Mouse (Mus musculus) gastrocnemius, postnatal 10 days (tissue): ENCODE data around the gene Cgas. TPM values are rescaled to one million over a fixed set of nuclear protein-coding genes. Genes with fewer than 3 reads are reported as not detected.

Experiments
- DNase-seq: peaks from one replicate; pipeline ENCODE4 v3.0.0; 2021; ENCODE audit warnings: mixed read lengths
- total RNA-seq, 2 experiments: library from RNA; stranded (reverse); gene quantifications; 2 replicates each; pipeline ENCODE4 v1.2.3; 2021

Cgas gene
- total RNA-seq, 2 experiments from 2014 or later: 0.96 to 1.2 TPM

GRCm38 (mm10) chr9:78463337-78463736 is 20.3 kb upstream of the Cgas start:
- no peak for DNase-seq

GRCm38 (mm10) chr9:78457026-78457425 is 14.0 kb upstream of the Cgas start:
- no peak for DNase-seq

- DNase-seq: no peak
Measured at GRCm38 (mm10) chr9:78451382-78451781, 8.3 kb upstream of the Cgas start.

DNA sequence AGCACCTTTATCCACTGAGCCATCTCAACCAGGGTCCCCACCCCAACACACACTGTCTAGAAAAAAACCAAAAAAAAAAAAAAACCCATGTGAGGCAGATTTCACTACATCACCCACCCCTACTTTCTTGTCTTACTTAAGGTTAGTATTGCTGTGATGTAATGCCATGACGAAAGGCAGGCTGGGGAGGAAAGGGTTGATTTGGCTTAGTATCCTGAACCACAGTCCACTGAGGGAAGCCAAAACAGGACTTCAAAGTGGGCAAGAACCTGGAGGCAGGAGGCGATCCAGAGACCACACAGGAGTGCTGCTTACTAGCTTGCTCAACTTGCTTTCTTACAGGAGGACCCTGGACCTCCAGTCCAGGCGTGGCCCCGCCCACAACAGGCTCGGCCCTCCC is 7.4 kb upstream of the Cgas start:
- DNase-seq: no peak

DNA sequence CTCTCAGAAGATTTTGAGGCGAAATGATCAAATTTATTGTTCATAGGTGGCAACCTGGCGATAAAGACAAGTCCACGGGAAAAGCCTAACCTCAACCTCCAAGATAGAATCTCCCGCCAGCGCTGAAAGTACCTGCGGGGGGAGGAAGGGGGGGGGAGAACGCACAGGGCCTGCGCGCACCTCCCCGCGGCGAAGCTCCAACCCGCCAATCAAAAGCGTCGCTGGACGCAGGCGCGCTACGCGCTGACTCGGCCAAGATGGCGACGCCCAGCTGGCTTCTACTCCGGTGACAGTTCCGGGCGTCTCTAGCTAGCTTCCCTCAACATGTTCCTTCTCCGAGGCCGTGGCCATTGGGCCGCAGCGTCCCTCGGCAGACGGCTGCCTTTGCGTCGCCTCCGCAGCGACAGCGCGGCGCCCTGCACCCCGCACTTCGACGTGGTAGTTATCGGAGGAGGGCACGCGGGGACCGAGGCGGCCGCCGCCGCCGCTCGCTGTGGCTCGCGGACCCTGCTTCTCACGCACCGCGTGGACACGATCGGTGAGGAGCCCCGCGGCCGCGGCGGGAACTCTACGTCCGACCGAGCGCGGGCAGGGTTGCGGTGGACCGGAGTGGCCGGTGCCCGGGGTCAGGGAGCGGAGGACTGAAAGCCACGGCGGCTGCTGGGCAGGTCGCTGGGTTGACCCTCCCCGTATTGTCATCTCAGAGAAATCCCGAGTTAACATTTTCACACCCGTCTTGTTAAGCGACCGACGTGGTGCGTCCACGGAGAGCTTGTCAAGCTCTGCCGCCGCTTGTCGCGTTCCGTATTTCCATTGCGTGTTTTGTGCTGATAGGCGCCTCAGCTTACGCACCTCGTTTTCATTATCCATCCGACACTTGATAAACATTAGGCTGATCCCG is 5.2 kb upstream of the Cgas start, which contains the start of the genes Mto1 and Gm17324:
Mto1 (plus strand) TSS at position 236 of the 901 bp plus-strand sequence.
Gm17324 (minus strand) TSS at position 814 of the 901 bp plus-strand sequence.
- peak; percentile 92 for DNase-seq

DNA sequence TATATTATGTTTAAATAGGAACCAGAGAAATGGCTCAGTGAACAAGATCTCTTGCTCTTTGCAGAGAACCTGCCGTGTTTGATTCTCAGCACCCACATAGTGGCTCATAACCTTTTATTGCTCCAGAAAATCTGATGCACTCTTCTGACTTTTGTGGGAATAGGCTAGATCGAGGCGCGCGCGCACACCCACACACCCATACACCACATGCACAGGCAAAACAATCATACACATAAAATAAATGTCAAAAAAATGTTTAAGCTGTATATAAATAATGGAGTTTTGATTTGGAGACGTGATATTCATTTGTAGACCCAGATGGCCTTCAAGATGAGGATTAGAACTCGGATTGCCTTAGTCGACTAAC is 4.6 kb upstream of the Cgas start:
- no peak for DNase-seq

DNA sequence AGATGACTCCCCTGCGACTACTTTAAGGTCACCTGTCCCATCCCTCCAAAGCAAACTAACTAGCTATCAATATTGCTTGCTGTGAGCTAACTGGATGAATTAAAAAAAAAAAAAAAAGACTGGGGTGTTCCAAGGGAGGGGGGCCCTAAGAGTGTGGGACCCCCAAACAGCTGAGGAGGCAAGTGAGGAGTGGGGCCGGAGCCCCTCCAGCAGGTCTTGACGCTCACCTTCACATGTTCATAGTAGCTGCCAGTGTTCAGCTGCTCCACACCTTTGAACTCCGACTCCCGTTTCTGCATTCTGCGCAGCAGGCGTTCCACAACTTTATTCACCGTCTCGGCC is 829 bp downstream of the Cgas start:
- no peak for DNase-seq

- no peak for DNase-seq
Measured at GRCm38 (mm10) chr9:78439426-78439825, 3.6 kb downstream of the Cgas start.

GRCm38 (mm10) chr9:78432471-78432870 is 10.6 kb downstream of the Cgas start:
- no peak for DNase-seq

GRCm38 (mm10) chr9:78430486-78430885 is 12.6 kb downstream of the Cgas start:
- no peak for DNase-seq

GRCm38 (mm10) chr9:78429551-78429950 is 13.5 kb downstream of the Cgas start:
- no peak for DNase-seq

- DNase-seq: no peak
Measured at GRCm38 (mm10) chr9:78428870-78429432, 14.1 kb downstream of the Cgas start.

GRCm38 (mm10) chr9:78428185-78428584 is 14.9 kb downstream of the Cgas start:
- no peak for DNase-seq

- DNase-seq: peak; percentile 13
Measured at GRCm38 (mm10) chr9:78427362-78427781, 15.7 kb downstream of the Cgas start.

- DNase-seq: no peak
Measured at GRCm38 (mm10) chr9:78401596-78401995, 41.4 kb downstream of the Cgas start.

DNA sequence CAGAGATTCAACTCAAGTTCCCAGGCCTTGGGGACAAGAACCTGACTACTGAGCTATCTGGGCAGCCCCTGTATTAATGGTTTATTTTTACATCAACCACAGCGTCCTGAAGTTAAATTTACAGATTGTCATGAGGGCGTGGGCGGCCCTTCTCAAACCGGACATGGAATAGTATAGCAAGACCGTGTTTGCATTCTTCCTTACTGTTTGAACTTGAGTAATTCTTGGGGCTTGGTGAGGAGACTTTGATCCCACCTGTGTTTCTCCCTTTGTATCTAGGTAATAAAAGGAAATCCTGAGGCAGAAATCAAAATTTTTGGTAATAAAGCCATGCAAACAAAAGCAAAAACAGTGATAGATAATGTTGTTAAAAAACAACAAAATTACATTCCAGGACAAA is 42.5 kb downstream of the Cgas start:
- DNase-seq: no peak

DNA sequence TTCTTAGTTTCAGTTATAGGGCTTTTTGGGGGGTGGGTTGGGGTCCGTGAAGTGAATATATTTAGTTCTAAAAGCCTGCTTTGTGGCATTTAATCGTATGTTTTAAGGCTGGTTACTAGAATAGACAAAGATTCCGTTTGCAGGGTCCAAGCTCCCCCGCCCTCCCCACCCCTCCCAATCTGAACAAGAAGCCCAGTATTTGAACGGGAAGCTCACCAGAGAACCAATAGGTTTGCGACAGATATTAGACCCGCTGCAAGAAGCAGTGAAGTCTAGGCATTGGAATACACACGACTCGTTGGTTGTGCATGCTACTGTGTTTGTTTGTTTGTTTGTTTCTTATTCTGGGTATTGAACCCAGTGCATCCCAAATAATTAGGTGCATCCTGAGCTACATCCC is 46.5 kb downstream of the Cgas start:
- DNase-seq: no peak

GRCm38 (mm10) chr9:78395630-78396351 is 47.2 kb downstream of the Cgas start, which contains the start of gene Ddx43:
Gene Ddx43, plus strand, starts transcription at chr9:78395777.
- DNase-seq: peak; percentile 41

- DNase-seq: no peak
Measured at GRCm38 (mm10) chr9:78395244-78395629, 47.8 kb downstream of the Cgas start.

- no peak for DNase-seq
Measured at GRCm38 (mm10) chr9:78394602-78395001, 48.4 kb downstream of the Cgas start.

DNA sequence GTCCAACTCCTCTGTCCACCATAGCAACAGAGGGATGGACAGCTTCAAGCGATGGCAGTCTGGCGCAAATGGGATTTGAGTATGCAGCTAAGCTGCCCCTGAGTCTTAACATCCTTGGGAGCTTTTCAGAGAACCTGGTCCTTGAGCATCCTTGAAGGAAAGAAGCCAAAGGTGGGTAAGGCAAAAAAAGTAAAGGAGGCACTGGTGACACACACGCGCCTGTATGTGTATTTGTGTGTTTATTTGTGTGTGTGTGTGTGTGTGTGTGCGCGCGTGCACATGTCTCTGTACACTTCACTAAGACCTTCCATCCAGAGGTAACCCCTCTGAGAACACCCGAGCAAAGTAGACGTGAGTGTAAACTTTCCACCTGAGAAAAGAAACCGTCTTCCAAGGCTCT is 49.3 kb downstream of the Cgas start:
- no peak for DNase-seq

- no peak for DNase-seq
Measured at GRCm38 (mm10) chr9:78389981-78390380, 53.1 kb downstream of the Cgas start.

GRCm38 (mm10) chr9:78386947-78387346 is 56.1 kb downstream of the Cgas start:
- no peak for DNase-seq
